Mouse (Mus musculus): ENCODE results near the gene Olfr830.
"Not testable (repeated sequence)": the region's sequence is repeated elsewhere in the genome, so short reads cannot be mapped to it uniquely, and the experiment has no call there.

The Olfr830 gene

GRCm38 (mm10) chr9:18874393-18874792 is at the start of gene Olfr830:
Gene Olfr830 (plus strand): TSS chr9:18874693.
- DNase-seq (ENCODE audit: low spot score in 2 of 2) = no peak

DNA sequence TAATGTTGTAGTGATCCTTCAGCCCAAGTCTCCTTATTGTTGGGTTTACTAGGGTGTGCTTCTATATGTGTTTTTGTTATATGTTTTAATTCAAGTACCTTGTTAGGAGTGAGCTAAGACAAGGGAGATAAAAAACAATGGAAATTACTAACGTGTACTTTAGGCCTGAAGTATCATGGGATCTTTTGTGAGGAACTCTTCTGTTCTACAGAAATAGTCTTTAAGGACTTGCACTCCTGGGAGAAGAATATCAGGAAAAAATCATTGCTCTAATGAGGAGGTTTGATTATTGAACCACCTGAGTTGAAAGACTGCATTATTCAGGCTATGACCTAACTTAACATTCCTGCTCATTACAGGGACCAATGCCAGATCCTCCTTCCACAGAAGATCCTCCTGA is 19.9 kb upstream of the Olfr830 start, which contains the start of gene Olfr829:
TSS of gene Olfr829 (plus strand) at position 301 of the 400 bp plus-strand sequence.
- DNase-seq (ENCODE audit: low spot score in 2 of 2) = no peak

DNA sequence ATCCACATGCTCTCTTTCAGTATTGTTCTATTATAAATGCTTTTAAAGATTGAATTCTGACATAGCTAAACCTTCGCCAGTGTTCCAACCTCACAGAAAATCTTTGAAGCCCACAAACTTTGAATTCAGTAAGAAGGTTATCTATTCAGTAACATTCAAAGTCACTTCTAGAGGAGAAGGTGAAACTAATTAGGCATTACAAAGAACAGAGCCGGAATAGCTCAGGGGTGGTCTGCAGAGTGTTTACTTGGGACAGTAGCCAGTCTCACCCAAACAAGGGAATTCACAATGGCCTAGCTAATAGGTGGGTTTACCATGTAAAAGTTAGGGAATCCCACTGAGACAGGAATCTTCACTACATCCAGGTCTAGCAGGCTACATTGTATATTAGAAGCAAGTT is 33.2 kb downstream of the Olfr830 start:
- DNase-seq (ENCODE audit: low spot score in 2 of 2) = not testable (repeated sequence)

DNA sequence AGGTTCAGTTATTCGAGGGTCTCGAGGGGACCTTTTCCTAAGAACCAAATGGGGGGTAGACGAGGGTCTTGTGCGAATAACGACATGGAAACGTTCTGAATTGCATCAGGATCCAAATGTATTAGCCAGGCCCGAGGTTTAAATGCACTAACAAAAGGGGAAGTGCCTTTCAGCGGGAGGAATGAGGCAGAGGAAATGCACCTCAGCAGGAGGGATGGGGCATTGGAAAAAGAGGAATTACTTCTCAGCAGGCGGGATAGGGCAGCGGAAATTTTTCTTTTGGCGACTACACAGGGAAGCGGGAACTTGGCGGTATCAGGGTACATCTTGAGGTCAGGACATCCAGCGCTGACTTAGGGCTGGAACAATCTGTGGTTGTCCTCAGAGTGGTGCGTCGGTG is 53.4 kb downstream of the Olfr830 start:
- DNase-seq (ENCODE audit: low spot score in 2 of 2) = not testable (repeated sequence)

All from right cerebral cortex, postnatal 10 days (tissue).